ENCODE assay signal across 8 mouse cellular contexts in genomic region chr15:30740728-30741127, GRCm38 (mm10).
DNase-seq lines count a peak whose midpoint lies in the region; ATAC-seq and TF ChIP-seq lines count a peak whose summit lies in the region.

No protein-coding gene starts in this region.

- H3K9ac ChIP-seq in liver, embryonic 11.5 days (ENCODE audit: low read depth, low read length), result no peak overlapping the region
- no peak overlapping the region for H3K9ac ChIP-seq in forebrain, postnatal 0 days
- H3K9ac ChIP-seq in midbrain, postnatal 0 days (replicated peaks; ENCODE audit: low read length, poor library complexity, severe bottlenecking), result no peak overlapping the region

- H3K9me3 ChIP-seq in liver, embryonic 11.5 days (ENCODE audit: control insufficient read depth, low read length), result no peaks in the 10 kb centered on the region; the same call in 1 of the 2 replicates
- H3K9me3 ChIP-seq in forebrain, postnatal 0 days (ENCODE audit: low read length), result no peaks in the 10 kb centered on the region
- no peaks in the 10 kb centered on the region for H3K9me3 ChIP-seq in midbrain, postnatal 0 days (ENCODE audit: low read length)

- WGBS in liver, embryonic 11.5 days, result 18% methylated on average over 6 of the region's 6 CpGs
- 7% methylated on average over 6 of the region's 6 CpGs for WGBS in forebrain, postnatal 0 days
- 22% methylated on average over 6 of the region's 6 CpGs for WGBS in kidney, adult 2 months
- 9% methylated on average over 6 of the region's 6 CpGs for WGBS in midbrain, postnatal 0 days

- DNase-seq in liver, result peak; percentile 43
- no peak for DNase-seq in liver, embryonic 11.5 days (ENCODE audit: low spot score)
- peak; percentile 54 for DNase-seq in cerebellum, adult 11-12 months
- peak; percentile 93 for DNase-seq in forebrain, postnatal 0 days
- peak; percentile 58 for DNase-seq in kidney, adult 2 months
- DNase-seq in left cerebral cortex, postnatal 36 days (ENCODE audit: low spot score in 2 of 2), result peak; percentile 64 to 68
- DNase-seq in midbrain, postnatal 0 days (ENCODE audit: low spot score), result peak; percentile 94
- peak; percentile 49 for DNase-seq in thymus, postnatal 14 days

- H3K4me2 ChIP-seq in liver, embryonic 11.5 days, result no peak overlapping the region
- H3K4me2 ChIP-seq in forebrain, postnatal 0 days (ENCODE audit: low read depth), result peak overlapping the region; percentile 8; the same call in 1 of the 2 replicates
- no peak overlapping the region for H3K4me2 ChIP-seq in midbrain, postnatal 0 days (ENCODE audit: low read depth, low read length, poor library complexity, severe bottlenecking)

- intact Hi-C loops in left cerebral cortex, postnatal 36 days (cut with DNase I), result loop anchor here (10.0 kb wide), 1 partner anchor 566 kb away; the partner anchor contains the start of gene Ctnnd2

- no peak for TF ChIP-seq POLR2A in kidney, adult 2 months (IDR thresholded peaks at IDR 0.05; ENCODE audit: low read depth, low read length)

- no peaks in the 10 kb centered on the region for H3K27me3 ChIP-seq in liver, embryonic 11.5 days (replicated peaks; ENCODE audit: control insufficient read depth, insufficient read depth, low read length)
- H3K27me3 ChIP-seq in forebrain, postnatal 0 days (ENCODE audit: insufficient read depth, low read length), result no peaks in the 10 kb centered on the region
- H3K27me3 ChIP-seq in kidney, adult 2 months (replicated peaks; ENCODE audit: control insufficient read depth, insufficient read depth, low read length), result no peaks in the 10 kb centered on the region
- H3K27me3 ChIP-seq in midbrain, postnatal 0 days (ENCODE audit: insufficient read depth, low read length), result no peaks in the 10 kb centered on the region

- H3K4me1 ChIP-seq in liver, embryonic 11.5 days (replicated peaks; ENCODE audit: control insufficient read depth, insufficient read depth, low read length), result no peaks in the 10 kb centered on the region
- no peaks in the 10 kb centered on the region for H3K4me1 ChIP-seq in forebrain, postnatal 0 days (ENCODE audit: insufficient read depth)
- H3K4me1 ChIP-seq in kidney, adult 2 months (ENCODE audit: control insufficient read depth, insufficient read depth, low read length), result no peaks in the 10 kb centered on the region
- no peaks in the 10 kb centered on the region for H3K4me1 ChIP-seq in midbrain, postnatal 0 days (ENCODE audit: insufficient read depth, low read length)

- no peak overlapping the region for H3K4me3 ChIP-seq in liver, embryonic 11.5 days (ENCODE audit: low read depth, low read length)
- no peak overlapping the region for H3K4me3 ChIP-seq in forebrain, postnatal 0 days (ENCODE audit: low read depth, low read length)
- no peak overlapping the region for H3K4me3 ChIP-seq in kidney, adult 2 months (ENCODE audit: insufficient read depth, low read depth, low read length)
- H3K4me3 ChIP-seq in midbrain, postnatal 0 days (ENCODE audit: low read depth, low read length), result no peak overlapping the region

- ATAC-seq in liver, embryonic 11.5 days (replicated peaks; ENCODE audit: low FRiP score), result no peak
- peak; percentile 97 for ATAC-seq in forebrain, postnatal 0 days
- peak; percentile 80 for ATAC-seq in midbrain, postnatal 0 days (ENCODE audit: low FRiP score)

- H3K27ac ChIP-seq in liver, embryonic 11.5 days (ENCODE audit: low read depth, low read length), result no peak overlapping the region
- peak overlapping the region; percentile 42; the same call in 1 of the 2 replicates for H3K27ac ChIP-seq in forebrain, postnatal 0 days (ENCODE audit: low read depth, low read length)
- no peak overlapping the region for H3K27ac ChIP-seq in kidney, adult 2 months (ENCODE audit: insufficient read depth, low read depth, low read length)
- no peak overlapping the region for H3K27ac ChIP-seq in midbrain, postnatal 0 days (ENCODE audit: low read depth, low read length)

- TF ChIP-seq CTCF in forebrain, postnatal 0 days (IDR thresholded peaks at IDR 0.05; ENCODE audit: low read depth), result peak; percentile 90
- TF ChIP-seq CTCF in kidney, adult 2 months (conservative IDR thresholded peaks at IDR 0.05; ENCODE audit: insufficient read depth, insufficient read length, low read depth, low read length), result peak; percentile 71
- peak; percentile 93 for TF ChIP-seq CTCF in midbrain, postnatal 0 days (IDR thresholded peaks at IDR 0.05)

- no peaks in the 10 kb centered on the region for H3K36me3 ChIP-seq in liver, embryonic 11.5 days (ENCODE audit: control insufficient read depth, insufficient read depth, low read length)
- no peaks in the 10 kb centered on the region for H3K36me3 ChIP-seq in forebrain, postnatal 0 days (ENCODE audit: insufficient read depth)
- no peaks in the 10 kb centered on the region for H3K36me3 ChIP-seq in kidney, adult 2 months (ENCODE audit: control insufficient read depth, insufficient read depth, low read length)
- no peaks in the 10 kb centered on the region for H3K36me3 ChIP-seq in midbrain, postnatal 0 days (ENCODE audit: insufficient read depth, low read length)
